Mouse (Mus musculus) heart, adult 2 months (tissue): ENCODE results near the gene Zfp750.

Source experiments
- CTCF ChIP-seq: fragments of 200-600 bp; IDR thresholded peaks from 2 replicates; pipeline ENCODE4 v1.8.1; 2022; ENCODE audit warnings: antibody characterized with exemption, mild to moderate bottlenecking, moderate library complexity
- EP300 ChIP-seq: fragments of 200-500 bp; IDR thresholded peaks from 2 replicates; pipeline ENCODE4 v1.6.1; 2011; ENCODE audit warnings: low read depth, low read length, control low read depth; ENCODE audit not compliant: insufficient read depth

DNA sequence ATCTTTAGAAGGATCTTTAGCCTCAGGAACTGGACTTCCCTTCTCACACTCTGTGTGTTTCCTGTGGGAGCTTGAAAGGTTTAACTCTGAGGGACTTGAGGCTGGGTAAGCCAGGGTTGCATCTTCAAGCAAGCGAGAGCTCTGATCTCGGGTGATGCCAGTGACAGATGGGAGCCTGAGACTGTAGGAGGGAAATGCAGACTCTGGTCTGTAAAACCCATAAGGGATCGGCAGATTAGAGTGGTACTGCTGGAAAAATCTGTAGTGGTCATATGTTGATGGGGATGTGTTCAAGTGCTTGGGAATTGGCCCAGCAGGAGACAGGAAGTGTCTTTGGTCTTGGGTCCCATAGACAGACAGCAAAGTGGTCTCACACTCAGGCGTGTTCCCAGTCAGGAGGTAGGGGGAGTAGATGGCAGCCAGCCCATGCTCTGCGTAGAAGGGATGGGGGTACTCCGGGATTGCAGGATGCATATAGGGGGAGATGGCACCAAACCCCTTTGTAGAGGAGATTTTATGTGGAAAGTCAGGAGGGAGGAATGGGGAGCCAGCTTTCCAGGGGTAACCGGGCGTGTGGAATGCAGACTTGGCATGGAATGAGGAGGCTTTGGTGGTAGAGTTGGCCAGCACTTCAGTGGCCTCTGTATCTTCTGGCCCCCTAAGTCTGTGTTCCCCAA lies 6.1 kb downstream of the Zfp750 start:
- TF ChIP-seq CTCF (no peak), EP300 (no peak)
